Mouse (Mus musculus) liver, embryonic 14.5 days (tissue): Measurements from ENCODE around the gene Mtfp1. TPM values are rescaled to one million over a fixed set of nuclear protein-coding genes. Genes with fewer than 3 reads are reported as not detected.

Experiments used
- ATAC-seq: fragments of 200-750 bp; cut with Nextera tagmentation; 2 replicates; pipeline ENCODE4 v1.8.0; 2017; ENCODE audit warnings: moderate number of reproducible peaks, mild to moderate bottlenecking, moderate library complexity; ENCODE audit not compliant: insufficient read depth
- DNase-seq, 3 experiments: peaks; one replicate each; pipeline ENCODE4 v3.0.0-alpha.2; 2012 to 2013; ENCODE audit warnings: low read depth in 3 of 3, low spot score in 3 of 3
- H3K27ac ChIP-seq: fragments of 300-500 bp; sonication (generic); 2 replicates; pipeline ENCODE4 v1.5.1; 2014; ENCODE audit warnings: moderate library complexity, mild to moderate bottlenecking, control low read depth, inconsistent platforms
- H3K27me3 ChIP-seq: fragments of 300-500 bp; sonication (generic); 2 replicates; pipeline ENCODE4 v1.6.1; 2014; ENCODE audit warnings: mild to moderate bottlenecking, low read length, moderate library complexity; ENCODE audit not compliant: control insufficient read depth, insufficient read depth
- H3K36me3 ChIP-seq: fragments of 300-500 bp; sonication (generic); replicated peaks from 2 replicates; pipeline ENCODE4 v1.6.1; 2014; ENCODE audit warnings: low read depth; ENCODE audit not compliant: control insufficient read depth, insufficient read depth
- H3K4me1 ChIP-seq, 2 experiments: fragments of 200-500 bp in 1 of 2; fragments of 300-500 bp in 1 of 2; sonication (generic) in 1 of 2; replicated peaks; 2 replicates each; pipeline ENCODE4 v1.6.1; 2012 to 2014; ENCODE audit warnings: antibody characterized with exemption in 1 of 2, inconsistent platforms in 1 of 2, low read length in 1 of 2; ENCODE audit not compliant: control insufficient read depth in 2 of 2, insufficient read depth in 2 of 2
- H3K4me2 ChIP-seq: fragments of 300-500 bp; sonication (generic); 2 replicates; pipeline ENCODE4 v1.6.1; 2014; ENCODE audit warnings: low read depth, mild to moderate bottlenecking, control low read depth, moderate library complexity
- H3K4me3 ChIP-seq, 2 experiments: fragments of 200-500 bp in 1 of 2; fragments of 300-500 bp in 1 of 2; sonication (generic) in 1 of 2; 2 replicates each; pipeline ENCODE4 v1.5.1; 2012 to 2014; ENCODE audit warnings: low read depth in 2 of 2, low read length in 2 of 2, mild to moderate bottlenecking in 2 of 2, control low read depth in 1 of 2, inconsistent platforms in 1 of 2, moderate library complexity in 1 of 2; ENCODE audit not compliant: insufficient read depth in 1 of 2
- H3K9ac ChIP-seq: fragments of 300-500 bp; sonication (generic); replicated peaks from 2 replicates; pipeline ENCODE4 v1.6.1; 2014; ENCODE audit warnings: mild to moderate bottlenecking, control low read depth, moderate library complexity
- H3K9me3 ChIP-seq: fragments of 300-500 bp; sonication (generic); 2 replicates; pipeline ENCODE4 v1.6.1; 2016; ENCODE audit warnings: low read length, mixed read lengths; ENCODE audit not compliant: control insufficient read depth
- CTCF ChIP-seq: IDR thresholded peaks from 2 replicates; pipeline ENCODE4 v1.5.1; 2016; ENCODE audit warnings: antibody characterized with exemption, low read depth, control low read depth
- EP300 ChIP-seq: IDR thresholded peaks from 2 replicates; pipeline ENCODE4 v1.6.1; 2016; ENCODE audit warnings: antibody characterized with exemption, low read depth
- WGBS: fragments of 180-500 bp; shearing (Covaris S2); extraction: QIAGEN DNeasy Blood & Tissue Kit; methylation state at CpG from one replicate; pipeline ENCODE4 v1.1.7; 2014; ENCODE audit not compliant: insufficient replicate concordance; 5-methylcytosine and 5-hydroxymethylcytosine counted together
- polyA plus RNA-seq, 2 experiments: library from polyadenylated mRNA; depleted of rRNA in 1 of 2; stranded (reverse) in 1 of 2; unstranded in 1 of 2; fragments of >200 nt; fragmentation: Nextera tagmentation in 1 of 2; extraction: Ambion mirVana in 1 of 2; gene quantifications; 2 replicates each; pipeline versions ENCODE4 v1.2.1 to v1.2.3; 2012 to 2014

The Mtfp1 gene
- polyA plus RNA-seq, 2 experiments, result 13.3 to 20.6 TPM

- ATAC-seq (no peak), DNase-seq (no peak)
- no peak overlapping the region for H3K9ac ChIP-seq
- no peaks in the 10 kb centered on the region for H3K27me3 ChIP-seq
- H3K4me3 ChIP-seq, result no peak overlapping the region
- no peaks in the 10 kb centered on the region for H3K36me3 ChIP-seq
- no peak overlapping the region for H3K4me2 ChIP-seq
- TF ChIP-seq CTCF (no peak), EP300 (no peak)
- no peak overlapping the region for H3K27ac ChIP-seq
- WGBS, result 56% methylated on average over 7 of the region's 7 CpGs
- H3K9me3 ChIP-seq, result no peaks in the 10 kb centered on the region
- H3K4me1 ChIP-seq, result no peaks in the 10 kb centered on the region
Observed at GRCm38 (mm10) chr11:4078267-4078933, 16.8 kb downstream of the Mtfp1 start.

GRCm38 (mm10) chr11:4076633-4077032 lies 18.6 kb downstream of the Mtfp1 start:
- 14% methylated on average over 8 of the region's 8 CpGs for WGBS
- Histone ChIP-seq H3K4me3 (no peak overlapping the region), H3K4me1 (no peaks in the 10 kb centered on the region), H3K9me3 (no peaks in the 10 kb centered on the region), H3K36me3 (no peaks in the 10 kb centered on the region), H3K27me3 (no peaks in the 10 kb centered on the region), H3K27ac (no peak overlapping the region), H3K4me2 (no peak overlapping the region), H3K9ac (no peak overlapping the region)
- ATAC-seq (no peak), DNase-seq (no peak)
- TF ChIP-seq EP300 (no peak), CTCF (no peak)

GRCm38 (mm10) chr11:4069664-4070063 lies 25.6 kb downstream of the Mtfp1 start:
- H3K9me3 ChIP-seq, result no peaks in the 10 kb centered on the region
- H3K36me3 ChIP-seq, result no peaks in the 10 kb centered on the region
- no peaks in the 10 kb centered on the region for H3K27me3 ChIP-seq
- no peaks in the 10 kb centered on the region for H3K4me1 ChIP-seq
- H3K27ac ChIP-seq, result no peak overlapping the region
- TF ChIP-seq EP300 (no peak), CTCF (no peak)
- no peak for ATAC-seq
- no peak for DNase-seq
- H3K9ac ChIP-seq, result no peak overlapping the region
- WGBS, result 60% methylated on average over 1 of the region's 1 CpGs
- H3K4me3 ChIP-seq, result no peak overlapping the region
- H3K4me2 ChIP-seq, result no peak overlapping the region

GRCm38 (mm10) chr11:4064627-4065122 lies 30.6 kb downstream of the Mtfp1 start, which contains the start of gene Sec14l3:
Gene Sec14l3, plus strand, starts transcription at chr11:4064841.
- TF ChIP-seq CTCF, result no peak
- no peak for TF ChIP-seq EP300
- H3K4me1 ChIP-seq, result no peaks in the 10 kb centered on the region
- 39% methylated on average over 5 of the region's 5 CpGs for WGBS
- no peak within 1 kb of the TSS for H3K27ac ChIP-seq
- no peak within 1 kb of the TSS for H3K4me3 ChIP-seq
- no peak for DNase-seq
- H3K4me2 ChIP-seq, result no peak within 1 kb of the TSS
- H3K9ac ChIP-seq, result no peak within 1 kb of the TSS
- H3K36me3 ChIP-seq, result no peaks in the 10 kb centered on the region
- H3K27me3 ChIP-seq, result no peaks in the 10 kb centered on the region
- H3K9me3 ChIP-seq, result no peaks in the 10 kb centered on the region
- ATAC-seq, result no peak

- Histone ChIP-seq H3K9ac (no peak overlapping the region), H3K27me3 (no peaks in the 10 kb centered on the region), H3K4me1 (no peaks in the 10 kb centered on the region), H3K36me3 (no peaks in the 10 kb centered on the region), H3K4me2 (no peak overlapping the region), H3K9me3 (no peaks in the 10 kb centered on the region), H3K4me3 (no peak overlapping the region), H3K27ac (no peak overlapping the region)
- TF ChIP-seq CTCF (no peak), EP300 (no peak)
- WGBS, result 36% methylated on average over 6 of the region's 6 CpGs
- DNase-seq (no peak), ATAC-seq (no peak)
Observed at GRCm38 (mm10) chr11:4062981-4063380, 32.3 kb downstream of the Mtfp1 start.
